Mouse (Mus musculus) bone marrow macrophage, adult 2 months (primary cell): Measurements from ENCODE around the gene Dpep3.

ENCODE experiments used
- CTCF ChIP-seq: IDR thresholded peaks from 2 replicates; pipeline ENCODE4 v1.5.1; 2012; ENCODE audit warnings: low read depth, mild to moderate bottlenecking, low read length, moderate library complexity
- POLR2A ChIP-seq: IDR thresholded peaks from 2 replicates; pipeline ENCODE4 v1.6.1; 2012; ENCODE audit warnings: mild to moderate bottlenecking, low read depth, low read length, borderline replicate concordance

DNA sequence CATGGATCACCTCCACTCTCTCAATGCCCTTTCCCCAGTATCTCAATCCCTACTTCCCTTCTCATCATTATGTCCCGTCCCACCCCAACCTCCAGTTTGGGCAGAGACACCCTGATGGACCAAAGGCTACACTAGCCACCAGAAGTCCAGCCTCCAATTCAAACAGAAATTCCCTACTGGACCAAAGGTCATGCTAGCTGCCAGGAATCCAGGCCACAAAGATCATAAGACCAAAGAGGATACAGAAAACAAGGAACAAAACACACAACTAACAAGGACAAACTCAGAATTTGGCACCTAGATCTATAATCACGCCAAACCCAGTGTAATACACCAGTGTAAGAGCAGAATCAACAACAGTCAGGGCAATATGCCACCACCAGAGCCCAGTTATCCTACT lies 19.7 kb upstream of the Dpep3 start:
- no peak for TF ChIP-seq CTCF
- TF ChIP-seq POLR2A, result no peak
